Mouse (Mus musculus): ENCODE results near the gene Olfr963. TPM values are rescaled to one million over a fixed set of nuclear protein-coding genes. Genes with fewer than 3 reads are reported as not detected.
"Not testable (repeated sequence)": the region's sequence is repeated elsewhere in the genome, so short reads cannot be mapped to it uniquely, and the experiment has no call there.

Olfr963 gene
- polyA plus RNA-seq, 1 experiment = not detected

GRCm38 (mm10) chr9:39674820-39675219 lies 7.8 kb downstream of the Olfr963 start:
- Histone ChIP-seq H3K4me3 (ENCODE audit: insufficient read depth, low read length) (no peak overlapping the region), H3K27ac (ENCODE audit: insufficient read depth, low read length) (no peak overlapping the region), H3K4me1 (ENCODE audit: control insufficient read depth, insufficient read depth, low read length) (no peaks in the 10 kb centered on the region)
- TF ChIP-seq CTCF (IDR thresholded peaks at IDR 0.05; ENCODE audit: extremely low read depth, insufficient read depth, low read length) (no peak), POLR2A (IDR thresholded peaks at IDR 0.05; ENCODE audit: extremely low read depth, insufficient read depth, low read length) (no peak)

DNA sequence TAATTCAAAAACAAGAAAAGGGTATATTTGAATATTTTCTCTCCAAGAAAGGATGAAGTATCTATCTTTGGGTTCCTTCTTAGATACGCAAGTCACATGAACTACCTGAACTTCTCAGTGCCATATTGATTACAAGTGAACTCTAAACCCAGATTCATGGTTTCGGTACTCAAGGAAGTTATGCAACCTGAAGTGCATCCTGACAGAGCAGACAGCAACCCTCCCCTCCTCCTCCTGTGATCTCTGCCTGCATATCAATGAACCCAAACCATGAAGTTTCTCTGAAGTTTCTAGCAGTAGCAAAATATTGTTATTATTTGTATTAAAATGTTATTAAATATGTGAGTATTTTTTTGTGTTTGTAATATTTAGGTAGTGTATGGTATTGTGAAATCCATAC lies 11.6 kb downstream of the Olfr963 start:
- Histone ChIP-seq H3K4me1 (ENCODE audit: control insufficient read depth, insufficient read depth, low read length) (no peaks in the 10 kb centered on the region), H3K27ac (ENCODE audit: insufficient read depth, low read length) (no peak overlapping the region), H3K4me3 (ENCODE audit: insufficient read depth, low read length) (no peak overlapping the region)
- TF ChIP-seq CTCF (IDR thresholded peaks at IDR 0.05; ENCODE audit: extremely low read depth, insufficient read depth, low read length) (no peak), POLR2A (IDR thresholded peaks at IDR 0.05; ENCODE audit: extremely low read depth, insufficient read depth, low read length) (no peak)

- TF ChIP-seq CTCF (IDR thresholded peaks at IDR 0.05; ENCODE audit: extremely low read depth, insufficient read depth, low read length) (no peak), POLR2A (IDR thresholded peaks at IDR 0.05; ENCODE audit: extremely low read depth, insufficient read depth, low read length) (no peak)
- Histone ChIP-seq H3K4me3 (ENCODE audit: insufficient read depth, low read length) (no peak overlapping the region), H3K4me1 (ENCODE audit: control insufficient read depth, insufficient read depth, low read length) (no peaks in the 10 kb centered on the region), H3K27ac (ENCODE audit: insufficient read depth, low read length) (no peak overlapping the region)
Observed at GRCm38 (mm10) chr9:39679280-39679679, 12.3 kb downstream of the Olfr963 start.

DNA sequence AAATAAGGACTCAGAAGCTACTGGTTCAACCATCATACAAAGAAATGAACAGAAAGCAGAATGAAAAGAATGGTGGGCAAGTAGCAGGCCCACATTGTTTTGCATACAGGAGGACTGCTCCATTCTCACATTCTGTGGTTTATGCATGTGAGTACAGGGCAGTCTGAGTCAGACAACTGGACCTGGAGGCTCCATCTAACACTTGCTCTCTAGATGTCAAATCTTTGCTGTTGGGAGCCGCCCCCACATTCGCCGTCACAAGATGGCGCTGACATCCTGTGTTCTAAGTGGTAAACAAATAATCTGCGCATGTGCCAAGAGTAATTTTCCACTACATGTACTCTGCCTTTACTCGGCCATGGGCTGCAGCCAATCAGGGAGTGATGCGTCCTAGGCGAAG lies 34.1 kb downstream of the Olfr963 start:
- not testable (repeated sequence) for H3K4me1 ChIP-seq (ENCODE audit: control insufficient read depth, insufficient read depth, low read length); H3K4me3 ChIP-seq (ENCODE audit: insufficient read depth, low read length); H3K27ac ChIP-seq (ENCODE audit: insufficient read depth, low read length)

DNA sequence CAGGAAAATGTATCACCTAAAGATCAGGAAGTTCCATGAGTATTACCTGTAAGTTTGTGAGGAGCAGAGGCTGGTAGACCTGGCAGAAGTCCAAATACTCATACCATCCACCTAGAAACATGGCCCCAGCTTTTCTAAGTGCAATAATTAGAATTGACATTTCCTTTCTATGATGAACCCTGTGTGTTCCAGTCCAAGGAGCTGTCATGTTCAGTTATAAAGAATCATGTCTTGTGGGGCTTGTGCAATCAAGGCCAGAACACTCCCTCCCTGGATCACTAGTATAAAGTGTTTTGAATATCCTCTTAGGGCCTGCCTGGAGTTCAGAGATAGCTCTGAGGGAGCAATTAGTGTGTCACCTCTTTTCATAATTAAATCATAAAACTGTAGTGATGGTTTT lies 40.0 kb downstream of the Olfr963 start, which contains the start of gene Olfr149:
Gene Olfr149, minus strand, starts transcription at position 101 of the 400 bp plus-strand sequence.
- H3K4me1 ChIP-seq (ENCODE audit: control insufficient read depth, insufficient read depth, low read length) = no peaks in the 10 kb centered on the region
- H3K4me3 ChIP-seq (ENCODE audit: insufficient read depth, low read length) = no peak within 1 kb of the TSS
- TF ChIP-seq POLR2A (IDR thresholded peaks at IDR 0.05; ENCODE audit: extremely low read depth, insufficient read depth, low read length) = no peak
- TF ChIP-seq CTCF (IDR thresholded peaks at IDR 0.05; ENCODE audit: extremely low read depth, insufficient read depth, low read length) = no peak
- no peak within 1 kb of the TSS for H3K27ac ChIP-seq (ENCODE audit: insufficient read depth, low read length)

GRCm38 (mm10) chr9:39708958-39709357 lies 42.0 kb downstream of the Olfr963 start:
- TF ChIP-seq POLR2A (IDR thresholded peaks at IDR 0.05; ENCODE audit: extremely low read depth, insufficient read depth, low read length) (no peak), CTCF (IDR thresholded peaks at IDR 0.05; ENCODE audit: extremely low read depth, insufficient read depth, low read length) (no peak)
- H3K27ac ChIP-seq (ENCODE audit: insufficient read depth, low read length) = no peak overlapping the region

DNA sequence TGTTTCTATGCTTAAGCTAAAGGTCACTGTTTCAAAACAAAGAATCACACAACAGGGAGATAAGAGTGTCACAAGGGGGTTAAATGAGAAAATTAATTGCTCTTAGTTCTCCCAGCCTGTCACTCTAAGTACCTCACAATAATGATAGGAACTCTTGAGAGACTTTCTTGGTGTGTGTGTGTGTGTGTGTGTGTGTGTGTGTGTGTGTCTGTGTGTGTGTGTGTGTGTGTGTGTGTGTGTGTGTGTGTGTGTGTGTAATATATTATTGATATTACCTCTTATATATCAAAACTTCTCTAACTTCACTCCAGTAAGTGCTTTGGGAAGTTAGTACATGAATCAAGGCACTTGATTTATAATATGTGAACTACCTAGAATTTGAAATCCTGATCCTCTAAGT lies 44.0 kb downstream of the Olfr963 start, which contains the start of gene Olfr965:
Gene Olfr965, plus strand, starts transcription at position 301 of the 400 bp plus-strand sequence.
- Histone ChIP-seq H3K4me1 (ENCODE audit: control insufficient read depth, insufficient read depth, low read length) (no peaks in the 10 kb centered on the region), H3K4me3 (ENCODE audit: insufficient read depth, low read length) (no peak within 1 kb of the TSS), H3K27ac (ENCODE audit: insufficient read depth, low read length) (no peak within 1 kb of the TSS)
- no peak for TF ChIP-seq POLR2A (IDR thresholded peaks at IDR 0.05; ENCODE audit: extremely low read depth, insufficient read depth, low read length)
- TF ChIP-seq CTCF (IDR thresholded peaks at IDR 0.05; ENCODE audit: extremely low read depth, insufficient read depth, low read length) = no peak

More at GRCm38 (mm10) chr9:39708958-39709357, 42.0 kb downstream of the Olfr963 start:
- H3K4me3 ChIP-seq (ENCODE audit: insufficient read depth, low read length) = no peak overlapping the region
- H3K4me1 ChIP-seq (ENCODE audit: control insufficient read depth, insufficient read depth, low read length) = no peaks in the 10 kb centered on the region

Other genes with a start within 250 kb of the Olfr963 start
- not detected in 2 replicates for gene Olfr952, start 240.1 kb upstream of the Olfr963 start, polyA plus RNA-seq (2012; rRNA removed)
- gene Olfr954, start 210.5 kb upstream of the Olfr963 start, polyA plus RNA-seq (2012; rRNA removed) = not detected in 2 replicates
- gene Olfr955, start 195.3 kb upstream of the Olfr963 start, polyA plus RNA-seq (2012; rRNA removed) = not detected in 2 replicates
- gene Olfr44, start 173.2 kb upstream of the Olfr963 start, polyA plus RNA-seq (2012; rRNA removed) = not detected in 2 replicates
- not detected in 2 replicates for gene Olfr957, start 151.4 kb upstream of the Olfr963 start, polyA plus RNA-seq (2012; rRNA removed)
- not detected in 2 replicates for gene Olfr958, start 113.2 kb upstream of the Olfr963 start, polyA plus RNA-seq (2012; rRNA removed)
- gene Olfr959, start 91.6 kb upstream of the Olfr963 start, polyA plus RNA-seq (2012; rRNA removed) = not detected in 2 replicates
- 1.7 and 2.0 TPM in 2 replicates for gene AW551984, start 62.8 kb upstream of the Olfr963 start, polyA plus RNA-seq (2012; rRNA removed)
- not detected in 2 replicates for gene Olfr148, start 56.5 kb upstream of the Olfr963 start, polyA plus RNA-seq (2012; rRNA removed)
- not detected in 2 replicates for gene Olfr960, start 45.8 kb upstream of the Olfr963 start, polyA plus RNA-seq (2012; rRNA removed)
- gene Olfr961, start 22.1 kb upstream of the Olfr963 start, polyA plus RNA-seq (2012; rRNA removed) = not detected in 2 replicates
- not detected in 2 replicates for gene Olfr149, start 39.9 kb downstream of the Olfr963 start, polyA plus RNA-seq (2012; rRNA removed)
- not detected in 2 replicates for gene Olfr965, start 44.1 kb downstream of the Olfr963 start, polyA plus RNA-seq (2012; rRNA removed)
- not detected in 2 replicates for gene Olfr150, start 63.8 kb downstream of the Olfr963 start, polyA plus RNA-seq (2012; rRNA removed)
- gene Olfr967, start 79.0 kb downstream of the Olfr963 start, polyA plus RNA-seq (2012; rRNA removed) = not detected in 2 replicates
- not detected in 2 replicates for gene Olfr968, start 116.0 kb downstream of the Olfr963 start, polyA plus RNA-seq (2012; rRNA removed)
- gene Olfr969, start 123.7 kb downstream of the Olfr963 start, polyA plus RNA-seq (2012; rRNA removed) = not detected in 2 replicates
- not detected in 2 replicates for gene Olfr970, start 141.7 kb downstream of the Olfr963 start, polyA plus RNA-seq (2012; rRNA removed)
- not detected in 2 replicates for gene Olfr971, start 169.7 kb downstream of the Olfr963 start, polyA plus RNA-seq (2012; rRNA removed)
- gene Olfr972, start 199.2 kb downstream of the Olfr963 start, polyA plus RNA-seq (2012; rRNA removed) = not detected in 2 replicates
- not detected in 2 replicates for gene Olfr229, start 240.1 kb downstream of the Olfr963 start, polyA plus RNA-seq (2012; rRNA removed)

Measured in cortical plate, adult 2 months (tissue).